Mouse (Mus musculus) gonadal fat pad, adult 2 months (tissue): ENCODE results near the gene Cirbp. TPM values are rescaled to one million over a fixed set of nuclear protein-coding genes. Genes with fewer than 3 reads are reported as not detected.

Experiments used
- DNase-seq: peaks from one replicate; pipeline ENCODE4 v3.0.0-alpha.2; 2012; ENCODE audit warnings: low read depth
- polyA plus RNA-seq: library from polyadenylated mRNA; depleted of rRNA; stranded (reverse); fragments of >200 nt; gene quantifications from 2 replicates; pipeline ENCODE4 v1.2.3, GENCODE M21; 2012

The Cirbp gene
- polyA plus RNA-seq, 1 experiment: 159 TPM

- DNase-seq: no peak
These were observed 27.9 kb upstream of the Cirbp start for GRCm38 (mm10) chr10:80137626-80138552.

- DNase-seq: no peak
These were observed 27.0 kb upstream of the Cirbp start, which contains the start of gene Atp5d for GRCm38 (mm10) chr10:80138553-80139438. TSS of gene Atp5d (plus strand) at chr10:80138632.

GRCm38 (mm10) chr10:80139439-80139775, 26.4 kb upstream of the Cirbp start:
- no peak for DNase-seq

GRCm38 (mm10) chr10:80139975-80140665, 25.7 kb upstream of the Cirbp start:
- DNase-seq: no peak

DNA sequence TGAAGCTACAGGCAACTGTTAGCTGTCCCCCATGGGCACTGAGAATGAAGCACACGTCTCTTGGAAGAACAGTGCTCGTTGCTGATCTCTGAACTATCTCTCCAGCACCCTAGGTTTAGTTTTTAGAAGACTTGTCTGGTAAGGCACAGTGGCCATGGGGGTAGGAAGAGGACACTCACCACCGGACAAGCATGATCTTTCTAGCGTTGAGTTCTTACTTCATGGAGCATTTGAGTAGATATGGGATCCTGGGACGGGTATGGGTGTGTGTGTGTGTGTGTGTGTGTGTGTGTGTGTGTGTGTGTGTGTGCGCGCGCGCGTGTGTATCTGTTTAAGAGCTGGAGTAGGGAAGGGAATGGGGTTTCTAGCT, 25.1 kb upstream of the Cirbp start, which contains the start of gene Cbarp:
Gene Cbarp, minus strand, starts transcription at position 170 of the 370 bp plus-strand sequence.
- DNase-seq: no peak

- DNase-seq: no peak
These were observed 24.5 kb upstream of the Cirbp start for GRCm38 (mm10) chr10:80141243-80141642.

DNA sequence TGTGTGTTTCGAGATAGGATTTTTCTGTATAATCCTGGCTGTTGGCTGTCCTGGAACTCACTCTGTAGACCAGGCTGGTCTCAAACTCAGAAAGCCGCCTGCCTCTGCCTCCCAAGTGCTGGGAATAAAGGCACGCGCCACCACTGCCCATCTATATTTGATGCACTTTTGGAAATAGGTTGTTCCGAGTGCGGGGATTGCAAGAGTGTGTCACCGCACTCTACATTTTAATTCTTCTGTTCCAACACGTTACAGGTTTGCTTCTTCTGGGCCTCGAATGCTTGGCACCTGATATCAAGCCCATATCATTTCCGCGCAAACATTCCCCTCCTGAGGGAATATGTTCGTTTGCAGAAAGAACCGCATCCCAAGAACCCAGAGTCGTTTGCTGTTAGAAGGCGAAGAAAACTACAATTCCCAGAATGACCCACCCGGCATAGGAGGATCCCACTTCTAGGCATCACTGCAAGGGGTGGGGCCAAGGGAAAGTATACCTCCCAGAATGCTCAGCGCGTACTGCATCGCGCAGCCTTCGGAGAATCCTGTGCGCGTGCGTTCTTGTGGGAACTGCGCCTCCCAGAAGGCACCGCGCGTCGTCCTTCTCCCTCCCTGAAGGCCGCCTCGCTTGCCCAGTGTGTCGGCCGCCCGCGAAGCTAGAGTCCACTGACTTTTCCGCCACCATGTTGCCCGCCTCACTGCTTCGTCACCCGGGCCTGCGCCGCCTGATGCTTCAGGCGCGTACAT, 23.8 kb upstream of the Cirbp start:
- DNase-seq: peak; percentile 88

- no peak for DNase-seq
These were observed 23.3 kb upstream of the Cirbp start for GRCm38 (mm10) chr10:80142530-80142925.

DNA sequence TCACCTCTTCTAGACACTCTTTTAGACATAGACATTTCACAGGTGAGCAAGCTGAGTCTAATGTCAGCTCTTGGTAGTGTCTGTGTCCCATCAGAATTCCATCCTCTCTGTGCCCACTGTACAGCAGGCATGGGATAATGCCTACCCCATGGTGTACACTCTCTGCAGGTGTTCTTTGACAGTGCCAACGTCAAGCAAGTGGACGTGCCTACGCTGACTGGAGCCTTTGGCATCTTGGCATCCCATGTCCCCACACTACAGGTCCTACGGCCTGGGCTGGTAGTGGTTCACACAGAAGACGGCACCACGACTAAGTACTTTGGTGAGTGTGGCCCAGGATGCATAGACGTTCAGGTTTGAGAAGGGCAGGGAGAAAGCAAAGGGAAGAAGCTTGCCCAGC, 22.1 kb upstream of the Cirbp start:
- DNase-seq: no peak

DNA sequence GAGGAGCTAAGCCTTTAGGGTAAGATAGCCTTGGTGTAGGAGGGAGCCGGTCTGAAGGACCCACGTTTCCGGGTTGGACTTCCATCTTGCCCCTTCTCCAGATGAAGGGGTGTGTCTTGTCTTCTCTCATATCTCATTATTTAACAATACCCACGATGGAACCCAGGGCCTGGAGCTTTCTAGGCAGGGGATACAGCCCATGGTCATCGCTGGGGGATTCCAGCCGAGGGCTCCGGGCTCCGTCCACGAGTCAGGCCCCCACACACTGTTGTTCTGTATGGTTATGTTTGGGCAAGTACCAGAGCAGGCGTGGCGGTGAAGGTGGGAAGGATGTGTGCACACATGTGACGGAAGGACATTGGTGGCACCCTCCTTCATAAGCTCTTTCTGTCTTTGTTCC, 21.6 kb upstream of the Cirbp start:
- no peak for DNase-seq

- DNase-seq: no peak
These were observed 20.6 kb upstream of the Cirbp start for GRCm38 (mm10) chr10:80144864-80145838.

- DNase-seq: no peak
These were observed 19.9 kb upstream of the Cirbp start for GRCm38 (mm10) chr10:80145896-80146295.

- no peak for DNase-seq
These were observed 19.2 kb upstream of the Cirbp start for GRCm38 (mm10) chr10:80146568-80147011.

DNA sequence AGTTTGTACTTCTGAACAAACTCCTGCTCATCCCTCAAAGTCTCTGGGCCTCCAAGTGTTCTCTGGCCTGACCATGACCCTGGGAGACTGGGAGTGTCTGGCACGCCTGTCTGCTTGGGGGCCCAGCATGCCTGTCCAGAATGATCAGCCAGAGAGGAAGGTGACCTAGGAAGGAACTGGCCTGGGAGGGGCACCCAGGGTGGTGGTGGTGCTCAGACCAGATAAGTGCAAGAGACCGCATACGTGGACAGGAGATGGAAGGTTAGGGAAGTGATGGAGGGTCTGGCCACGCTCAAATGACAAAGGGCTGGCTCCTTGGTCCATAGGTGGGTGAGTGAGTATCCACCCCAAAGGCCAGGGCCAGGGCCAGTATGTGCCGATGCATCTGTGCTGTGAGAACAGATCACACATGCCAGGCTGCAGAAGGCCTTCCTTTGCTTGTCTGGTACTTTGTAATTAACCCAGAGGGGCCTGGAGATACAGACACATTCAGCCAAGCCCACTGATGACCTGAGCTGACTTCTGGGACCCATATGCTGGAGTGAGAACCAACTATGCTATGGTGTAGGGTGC, 18.6 kb upstream of the Cirbp start:
- no peak for DNase-seq

GRCm38 (mm10) chr10:80147719-80148601, 17.8 kb upstream of the Cirbp start, which contains the start of gene Midn:
TSS of gene Midn (plus strand) at chr10:80148272.
- DNase-seq: no peak

GRCm38 (mm10) chr10:80148610-80149290, 17.0 kb upstream of the Cirbp start:
- DNase-seq: no peak

GRCm38 (mm10) chr10:80149291-80150225, 16.2 kb upstream of the Cirbp start:
- DNase-seq: no peak
